Mouse (Mus musculus) lung, postnatal 36 days (tissue): Measurements from ENCODE around the gene Cfap97d2.
"Not testable (repeated sequence)": the region's sequence is repeated elsewhere in the genome, so short reads cannot be mapped to it uniquely, and the experiment has no call there.

ENCODE experiments used
- DNase-seq: peaks from one replicate; pipeline ENCODE4 v3.0.0; 2022; ENCODE audit warnings: mixed read lengths

Gene Cfap97d2

GRCm38 (mm10) chr8:13687941-13688340 lies 17.7 kb upstream of the Cfap97d2 start:
- DNase-seq: peak; percentile 57

DNA sequence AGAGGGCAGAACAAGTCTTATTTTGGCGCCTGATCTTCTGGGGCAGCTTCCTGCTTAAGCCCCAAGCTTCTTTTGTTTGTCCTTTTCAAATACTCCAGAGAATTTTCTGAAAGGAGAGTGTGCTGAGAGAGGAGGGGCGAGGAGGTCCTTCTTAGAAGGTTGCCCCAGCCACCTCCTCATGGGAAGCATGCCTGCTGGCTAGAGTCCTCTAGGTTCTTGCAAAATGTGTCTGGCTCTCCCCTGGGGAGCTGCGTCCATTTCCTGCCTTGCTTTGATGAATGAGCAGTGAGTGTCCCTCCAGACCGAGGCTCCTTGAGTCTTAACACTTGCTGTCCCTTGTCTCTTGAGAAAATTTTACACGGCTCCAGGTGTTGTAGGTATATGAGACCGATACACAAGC lies 17.2 kb upstream of the Cfap97d2 start:
- peak; percentile 84 for DNase-seq

DNA sequence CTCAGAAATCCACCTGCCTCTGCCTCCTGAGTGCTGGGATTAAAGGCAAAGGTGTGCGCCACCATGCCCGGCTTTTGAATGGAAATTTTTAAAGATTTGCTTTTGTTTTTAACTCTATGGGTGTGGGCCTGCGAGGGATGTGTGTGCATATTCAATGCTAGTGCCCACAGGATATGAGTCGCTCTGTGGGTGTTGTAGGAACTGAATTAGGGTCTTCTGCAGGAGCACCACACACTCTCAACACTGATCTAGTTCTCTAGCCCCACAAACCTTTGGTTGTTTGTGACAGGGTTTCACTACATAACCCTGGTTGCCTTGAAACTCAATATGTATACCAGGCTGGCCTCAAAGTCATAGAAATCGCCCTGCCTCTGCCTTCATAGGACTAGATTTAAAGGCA lies 16.4 kb upstream of the Cfap97d2 start:
- no peak for DNase-seq

DNA sequence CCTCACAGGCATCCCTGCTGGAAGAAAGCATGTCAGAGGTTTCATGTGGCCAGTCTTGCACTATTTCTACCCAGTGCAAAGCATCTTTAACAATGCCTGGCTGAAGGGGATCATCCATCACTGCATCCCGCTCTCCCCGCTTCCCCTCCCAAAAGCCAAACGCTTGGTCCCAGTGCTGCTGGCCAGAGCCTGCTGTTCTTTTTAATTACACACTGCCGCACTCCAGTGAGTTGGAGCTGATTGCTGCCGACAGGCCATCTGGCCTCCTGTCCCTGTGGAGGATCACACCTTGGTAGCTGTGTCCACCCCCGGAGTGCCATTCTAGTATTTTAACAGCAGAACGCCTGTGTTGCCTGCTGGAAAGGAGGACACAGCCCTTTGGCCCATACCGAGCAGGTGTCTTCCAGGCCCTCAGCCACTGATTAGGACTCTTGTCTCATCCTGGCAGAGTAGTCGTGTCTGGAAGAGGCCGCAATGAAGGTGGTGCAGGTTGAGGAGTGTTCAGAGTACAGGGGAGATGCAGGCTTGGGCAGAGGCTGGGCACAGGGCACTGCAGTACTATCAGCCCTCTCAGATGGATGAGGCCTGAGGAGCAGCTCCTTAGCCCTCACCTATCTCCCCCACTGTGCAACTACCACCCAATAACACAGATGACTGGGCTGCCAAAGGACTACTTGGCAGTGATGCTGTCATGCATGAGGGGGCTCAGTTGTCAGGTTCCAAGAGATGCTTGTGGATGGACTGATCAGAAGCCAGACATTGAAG lies 13.2 kb upstream of the Cfap97d2 start:
- DNase-seq: no peak

GRCm38 (mm10) chr8:13694735-13695134 lies 11.0 kb upstream of the Cfap97d2 start:
- no peak for DNase-seq

- no peak for DNase-seq
These were observed 10.4 kb upstream of the Cfap97d2 start for GRCm38 (mm10) chr8:13695203-13695867.

DNA sequence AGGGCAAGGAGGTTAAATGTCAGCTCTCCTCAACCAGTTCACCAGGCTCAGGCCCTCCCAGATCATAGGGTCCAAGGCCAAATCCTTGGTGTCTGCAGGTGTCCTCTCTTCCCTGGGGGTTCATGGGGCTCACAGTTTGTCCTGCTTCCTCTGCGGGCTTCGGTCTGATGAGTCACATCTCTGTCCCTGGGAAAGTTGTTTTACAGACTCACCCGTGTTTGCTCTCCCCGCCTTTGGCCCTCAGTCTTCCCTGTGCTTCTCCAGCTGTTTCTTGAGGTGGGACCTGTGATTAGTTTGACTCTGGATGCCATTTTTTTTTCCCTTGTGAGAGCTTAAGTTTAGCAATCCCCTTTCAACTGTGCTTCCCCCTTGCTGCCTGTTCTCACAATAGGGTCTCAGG lies 9.5 kb upstream of the Cfap97d2 start:
- no peak for DNase-seq

DNA sequence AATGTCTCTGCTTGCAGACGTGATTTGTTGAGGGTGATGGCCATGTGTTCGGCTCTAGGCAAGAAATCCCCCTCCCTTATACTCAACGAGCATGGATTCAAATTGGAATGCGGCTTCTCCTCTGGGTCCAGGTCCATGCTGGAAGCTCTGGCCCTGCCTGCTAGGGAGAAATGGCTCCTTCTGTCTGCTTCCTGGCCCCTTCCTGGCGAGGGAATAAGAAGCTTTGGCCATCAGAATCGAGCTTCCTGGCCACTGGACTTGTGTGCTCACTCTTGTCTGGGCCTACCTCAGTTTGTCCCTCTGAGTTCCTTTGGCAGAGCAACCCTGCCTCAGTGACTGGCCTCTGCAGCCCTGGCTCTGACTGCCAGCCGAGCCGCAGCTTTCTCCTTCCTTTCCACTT lies 8.5 kb upstream of the Cfap97d2 start:
- no peak for DNase-seq

- peak; percentile 55 for DNase-seq
These were observed 8.0 kb upstream of the Cfap97d2 start for GRCm38 (mm10) chr8:13697681-13698080.

GRCm38 (mm10) chr8:13698281-13698680 lies 7.4 kb upstream of the Cfap97d2 start:
- DNase-seq: no peak

- DNase-seq: no peak
These were observed 6.3 kb upstream of the Cfap97d2 start for GRCm38 (mm10) chr8:13699323-13699949.

- DNase-seq: no peak
These were observed 2.9 kb upstream of the Cfap97d2 start for GRCm38 (mm10) chr8:13702755-13703154.

DNA sequence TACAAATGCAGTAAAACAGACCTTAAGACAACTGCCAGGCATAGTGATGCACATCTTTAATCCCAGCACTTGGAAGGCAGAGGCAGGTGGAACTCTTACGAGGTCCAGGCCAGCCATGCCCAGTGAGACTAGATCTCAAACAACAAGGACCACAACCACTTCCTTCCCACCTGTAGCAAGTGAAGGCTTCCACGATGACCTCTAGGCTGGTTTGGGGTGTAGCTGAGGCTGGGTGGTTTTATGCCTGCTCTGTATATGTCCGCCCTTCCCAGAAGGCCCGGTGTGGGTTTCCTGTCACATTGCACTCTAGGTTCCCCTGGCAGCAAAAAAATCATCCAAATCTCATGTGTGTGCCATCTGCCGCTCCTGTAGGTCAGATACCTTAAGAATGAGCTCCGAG lies 1.9 kb upstream of the Cfap97d2 start:
- DNase-seq: no peak

DNA sequence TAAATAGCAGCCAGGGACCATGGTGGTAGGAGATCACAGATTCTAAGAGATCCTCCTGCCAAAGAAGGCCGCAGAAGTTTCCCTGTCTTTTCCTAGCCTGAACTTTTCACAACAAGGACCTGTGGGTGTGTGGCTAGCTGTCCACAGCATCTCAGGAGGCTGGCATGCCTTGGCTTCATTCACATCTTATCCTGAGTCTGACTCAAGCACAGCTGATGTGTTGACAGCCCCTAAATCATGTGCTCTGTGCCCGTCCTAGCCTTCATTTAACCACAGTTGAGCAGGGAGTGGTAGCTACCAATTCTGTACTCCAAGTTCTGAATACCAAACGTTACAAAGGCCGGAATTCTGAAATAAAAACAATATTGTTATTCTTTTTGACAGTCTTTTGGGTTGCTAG lies 1.4 kb upstream of the Cfap97d2 start:
- no peak for DNase-seq

DNA sequence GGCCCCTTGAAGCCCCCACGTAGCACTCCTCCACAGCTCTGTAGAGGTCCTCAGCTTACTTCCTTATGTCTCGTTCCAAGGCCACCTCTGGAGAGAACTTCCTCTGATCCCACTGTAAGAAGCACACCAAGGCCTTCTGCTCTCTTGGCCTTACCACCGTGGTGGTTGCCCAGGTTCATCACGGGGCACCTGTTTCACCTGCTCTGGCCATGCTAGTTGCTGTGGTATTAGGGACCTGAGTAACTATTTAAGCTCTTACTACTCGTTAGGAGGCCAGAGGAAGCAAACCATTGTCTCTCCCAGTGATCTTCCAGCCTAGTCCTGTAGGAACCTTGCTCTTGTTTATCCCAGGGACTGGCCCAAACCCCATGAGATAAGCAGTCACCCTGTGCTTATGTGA lies 1.2 kb downstream of the Cfap97d2 start:
- DNase-seq: no peak

- DNase-seq: no peak
These were observed 2.8 kb downstream of the Cfap97d2 start for GRCm38 (mm10) chr8:13708514-13708913.

GRCm38 (mm10) chr8:13718980-13719379 lies 13.3 kb downstream of the Cfap97d2 start:
- no peak for DNase-seq

GRCm38 (mm10) chr8:13725722-13726121 lies 20.0 kb downstream of the Cfap97d2 start:
- DNase-seq: peak; percentile 83

- no peak for DNase-seq
These were observed 21.9 kb downstream of the Cfap97d2 start for GRCm38 (mm10) chr8:13727469-13728094.

DNA sequence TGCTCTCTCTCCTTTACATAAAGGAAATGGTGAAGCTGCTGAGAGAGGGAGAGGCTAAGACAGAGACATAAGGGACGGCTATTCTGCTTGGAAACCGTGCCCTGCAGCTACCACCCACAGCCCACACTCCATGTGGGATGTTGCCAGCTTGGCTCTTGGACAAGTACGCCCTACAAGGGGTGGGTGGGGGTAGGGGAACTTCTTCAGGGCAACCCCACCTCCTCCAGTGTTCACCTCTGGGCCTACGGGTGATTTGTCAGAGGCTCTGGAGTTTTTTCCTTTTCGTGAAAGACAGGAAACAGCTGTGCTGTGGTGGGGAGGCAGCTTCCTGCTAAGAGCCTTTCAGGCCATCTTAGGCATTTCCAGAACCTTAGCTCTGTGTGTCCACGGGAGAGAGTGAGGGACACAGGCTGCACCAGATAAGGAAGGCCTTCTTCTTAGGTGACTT lies 34.7 kb downstream of the Cfap97d2 start:
- DNase-seq: peak; percentile 59

- DNase-seq: no peak
These were observed 35.3 kb downstream of the Cfap97d2 start for GRCm38 (mm10) chr8:13740817-13741613.

DNA sequence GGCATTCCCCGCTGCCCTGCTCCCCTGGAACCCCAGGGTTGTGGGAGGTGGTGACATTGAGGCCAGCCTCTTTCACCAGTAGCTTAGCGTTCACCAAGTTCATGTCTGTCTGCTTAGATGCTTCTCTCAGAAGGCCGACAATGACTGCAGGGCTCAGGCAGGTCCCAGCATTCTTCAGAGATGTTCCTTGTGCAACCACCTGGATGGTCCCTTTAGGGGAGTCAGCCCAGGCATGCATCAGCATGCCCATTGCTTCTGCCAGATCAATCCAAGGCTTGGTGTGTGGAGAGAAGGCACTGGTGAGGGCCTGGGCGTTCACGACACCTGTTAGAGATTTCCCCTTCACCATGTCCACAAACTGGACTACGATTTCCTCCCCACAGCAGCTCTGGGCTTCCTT lies 40.5 kb downstream of the Cfap97d2 start:
- DNase-seq: not testable (repeated sequence)

DNA sequence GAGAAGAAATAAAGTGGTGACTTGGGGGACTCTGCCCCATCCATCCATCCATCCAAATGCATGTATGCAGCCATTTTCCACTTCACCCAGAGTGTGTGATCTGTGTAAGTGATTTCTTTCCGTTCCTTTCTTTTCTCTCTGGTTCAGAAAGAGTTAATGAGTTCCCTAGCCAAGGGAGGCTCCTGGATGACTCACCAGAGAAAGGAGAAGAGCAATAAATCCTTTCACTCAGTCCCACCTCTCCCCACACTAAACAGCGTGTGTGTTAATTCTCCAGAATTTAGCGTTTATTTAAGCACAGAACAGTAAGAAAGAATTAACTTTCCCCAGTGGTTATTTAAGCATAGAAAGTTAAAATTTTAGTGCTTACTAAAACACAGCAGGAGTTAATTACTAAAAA lies 41.9 kb downstream of the Cfap97d2 start:
- DNase-seq: no peak
